Mouse (Mus musculus) CD4-positive helper T cell, adult 2 months (primary cell): ENCODE measurements at regions not wholly inside any gene's neighbourhood (a gene's known extent, or its start where the extent isn't known, plus 50 kb on each side); places are given as distances from the start of the nearest gene placed in this dataset.
A peak's percentile ranks its signal among the peaks of the same experiment; 100 is the strongest.

Experiments
- DNase-seq: peaks from one replicate; pipeline ENCODE4 v3.0.0-alpha.2; 2012; ENCODE audit warnings: low read depth, missing footprints, low spot score

DNA sequence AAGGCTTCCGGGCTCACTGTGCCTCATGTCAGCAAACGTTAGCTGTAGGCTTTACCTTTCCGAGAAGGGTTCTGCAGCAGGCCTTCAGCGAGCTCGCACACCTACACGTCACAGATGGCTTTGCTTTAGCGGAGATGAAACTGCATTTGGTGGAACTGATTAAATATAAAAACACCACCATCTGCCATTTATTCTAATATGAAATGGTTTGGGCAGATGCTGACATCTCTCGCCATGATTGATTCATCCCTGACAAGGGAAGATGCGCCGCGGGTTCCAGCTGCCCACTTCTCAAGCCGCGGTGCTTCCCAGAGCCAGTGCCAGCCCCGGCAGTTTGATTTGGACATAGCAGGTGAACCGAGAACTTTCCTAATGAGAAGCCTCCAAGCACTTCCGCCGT lies 247.4 kb upstream of the Id2 start:
- no peak for DNase-seq

DNA sequence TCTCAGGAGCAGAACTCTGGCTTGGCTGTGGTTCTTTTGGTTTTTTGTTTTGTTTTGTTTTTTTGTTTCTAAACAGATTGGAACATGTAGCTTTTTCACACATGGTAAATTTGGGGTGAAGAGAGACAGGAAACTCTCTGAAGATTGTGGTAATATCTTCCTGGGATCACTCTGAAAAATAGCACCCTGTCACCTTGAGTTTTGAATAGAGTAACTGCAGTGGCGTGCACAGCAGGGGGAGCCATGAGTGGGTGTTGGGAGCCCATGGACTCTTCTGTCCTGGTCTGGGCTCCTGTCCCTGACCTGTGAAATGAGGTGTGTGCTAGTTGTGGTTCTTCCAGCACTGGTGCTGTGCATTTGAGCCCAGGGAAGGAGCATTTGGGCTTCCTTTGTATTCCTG lies 241.8 kb upstream of the Id2 start:
- DNase-seq = peak; percentile 65

- no peak for DNase-seq
These were observed 239.0 kb upstream of the Id2 start for GRCm38 (mm10) chr12:25335930-25336329.

GRCm38 (mm10) chr12:25335069-25335468 lies 238.1 kb upstream of the Id2 start:
- peak; percentile 40 for DNase-seq

DNA sequence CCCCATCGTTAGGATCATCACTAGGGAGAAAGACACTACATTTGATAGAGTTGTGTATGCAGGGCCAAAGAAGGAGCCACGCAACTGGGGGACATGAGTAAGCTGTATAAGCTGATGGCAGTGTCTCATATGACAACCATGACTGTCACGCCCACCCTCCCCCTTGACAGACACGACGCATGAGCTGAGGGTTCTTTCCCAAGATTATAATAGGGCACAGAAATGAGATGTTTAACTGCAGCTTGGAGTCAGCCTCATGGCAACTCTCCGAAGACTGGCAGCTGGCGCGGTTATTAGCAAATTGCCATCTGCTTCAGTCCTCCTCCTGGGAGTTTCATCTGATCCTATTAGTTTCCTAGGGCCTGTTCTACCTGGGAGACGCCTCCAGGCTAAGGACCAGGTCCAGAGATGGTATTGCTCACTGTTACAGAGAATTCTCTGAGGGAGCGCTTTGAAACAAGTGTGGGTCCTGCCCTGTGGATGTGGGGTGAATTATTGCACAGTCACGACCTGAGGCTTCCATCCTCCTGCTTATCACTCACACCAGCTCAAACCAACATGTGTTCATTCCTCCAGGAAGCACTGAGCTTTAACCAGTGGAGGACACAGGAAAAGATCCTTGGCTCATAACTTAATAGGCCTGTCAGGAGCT lies 235.6 kb upstream of the Id2 start:
- no peak for DNase-seq

GRCm38 (mm10) chr12:25330004-25330708 lies 233.2 kb upstream of the Id2 start:
- DNase-seq = no peak

GRCm38 (mm10) chr12:25325901-25326300 lies 229.0 kb upstream of the Id2 start:
- DNase-seq = no peak

- no peak for DNase-seq
These were observed 226.2 kb upstream of the Id2 start for GRCm38 (mm10) chr12:25323171-25323570.

DNA sequence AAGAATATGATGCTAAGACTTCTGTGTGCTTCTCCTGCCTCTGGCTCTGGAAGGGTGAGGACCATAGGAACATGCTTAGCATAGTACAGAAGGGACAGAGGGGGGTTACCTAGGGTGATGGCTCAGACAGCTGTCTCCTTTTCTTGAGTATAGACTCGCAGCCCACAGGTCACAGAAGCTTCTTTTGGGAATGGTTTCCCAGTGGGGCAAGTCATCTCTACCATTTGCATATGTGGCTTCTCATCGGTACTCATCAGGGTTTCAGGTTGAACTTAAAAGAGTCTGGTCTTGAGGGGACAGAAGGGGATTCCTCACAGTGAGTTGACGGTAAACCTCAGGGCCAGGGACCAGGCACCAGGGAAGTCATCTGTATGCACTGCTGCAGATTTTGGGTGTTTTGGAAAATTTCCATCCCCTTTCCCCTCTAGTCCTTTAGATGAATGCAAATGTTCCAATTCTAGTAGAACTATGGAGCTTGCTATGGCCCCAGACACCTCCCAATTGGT lies 223.4 kb upstream of the Id2 start:
- no peak for DNase-seq

DNA sequence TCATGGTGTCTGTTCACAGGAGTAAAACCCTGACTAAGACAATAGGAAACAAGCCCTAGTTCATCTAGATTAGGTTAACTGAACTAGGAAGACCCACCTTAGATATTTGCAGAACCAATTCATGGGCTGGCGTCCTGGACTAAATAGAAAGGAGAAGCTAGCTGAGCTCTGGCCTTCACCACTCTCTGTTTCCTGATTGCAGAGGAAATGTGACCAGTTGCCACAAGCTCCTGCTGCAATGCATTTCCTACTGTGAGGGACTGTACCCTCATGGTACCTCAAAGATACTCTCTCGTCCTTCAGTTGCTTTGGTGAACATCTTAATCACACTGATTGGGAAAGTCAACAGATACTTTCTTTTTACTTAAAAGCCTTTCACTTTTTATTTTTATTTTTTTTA lies 222.9 kb upstream of the Id2 start:
- no peak for DNase-seq

DNA sequence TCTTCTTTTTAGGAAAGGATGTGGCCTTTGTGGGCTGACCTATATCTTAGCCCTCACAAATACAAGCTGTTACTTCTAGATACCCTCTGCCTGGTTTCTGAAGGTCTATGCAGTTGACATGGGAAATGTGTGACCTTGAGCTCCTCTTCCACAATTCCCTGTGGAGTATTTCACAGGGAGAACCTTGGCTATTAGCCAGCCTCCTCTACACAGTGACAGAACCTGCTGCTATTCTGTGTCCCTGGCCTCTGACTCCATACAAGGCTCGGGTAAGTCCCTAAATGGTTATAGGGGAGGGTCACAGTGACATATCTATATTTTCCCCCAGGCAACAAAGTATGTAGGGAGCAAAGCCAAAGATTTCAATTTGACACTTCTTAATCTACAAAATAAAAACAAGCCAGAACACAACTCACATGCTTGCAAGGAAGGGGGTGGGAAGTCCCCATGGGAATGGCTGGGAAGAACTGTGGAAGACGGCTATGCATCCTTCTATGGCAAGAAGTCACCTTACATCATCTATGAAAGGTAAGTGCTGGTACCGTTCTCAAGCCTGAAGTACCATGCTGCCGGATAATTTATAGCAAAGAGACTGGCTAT lies 221.2 kb upstream of the Id2 start:
- no peak for DNase-seq

- DNase-seq = peak; percentile 52
These were observed 219.0 kb upstream of the Id2 start for GRCm38 (mm10) chr12:25315969-25316368.

- DNase-seq = no peak
These were observed 216.3 kb upstream of the Id2 start for GRCm38 (mm10) chr12:25313212-25313611.

DNA sequence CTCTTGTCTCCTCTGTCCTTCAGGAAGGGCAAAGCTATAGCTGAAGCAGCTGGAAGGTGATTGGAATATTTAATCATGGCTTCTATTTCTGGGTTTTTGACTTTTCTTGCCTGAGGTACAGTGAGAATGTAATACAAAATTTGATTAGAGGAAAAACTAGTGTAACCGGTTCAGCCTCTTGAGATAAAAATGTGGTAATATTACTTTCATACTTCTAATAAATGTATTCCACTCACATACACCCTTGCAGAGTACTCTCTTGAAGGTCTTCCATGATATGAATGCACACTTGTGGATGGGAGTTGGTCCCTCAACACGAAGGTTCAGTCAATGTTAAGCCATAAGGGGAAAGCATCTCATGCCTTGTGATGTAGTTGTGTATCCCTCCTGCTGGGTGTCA lies 215.4 kb upstream of the Id2 start:
- no peak for DNase-seq

DNA sequence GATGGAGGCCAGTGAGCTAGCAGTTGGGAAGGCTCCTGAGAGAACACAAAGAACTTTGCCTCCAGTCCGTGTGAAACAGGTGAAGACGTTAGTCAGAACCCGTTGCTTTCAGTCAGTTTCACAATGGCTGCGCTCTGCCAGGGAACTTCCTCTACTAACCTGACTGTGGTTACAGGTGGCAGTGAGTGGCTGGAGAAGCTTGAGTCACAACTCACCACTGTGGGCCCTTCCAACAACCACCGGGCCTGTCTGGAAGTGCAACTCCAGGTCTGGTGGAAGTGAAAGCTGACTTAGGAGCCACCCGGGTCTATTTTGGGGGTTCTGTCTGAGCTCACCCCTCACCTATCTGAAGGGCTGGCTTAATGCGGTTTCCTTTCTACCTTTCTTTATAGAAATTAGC lies 214.8 kb upstream of the Id2 start:
- peak; percentile 64 for DNase-seq

DNA sequence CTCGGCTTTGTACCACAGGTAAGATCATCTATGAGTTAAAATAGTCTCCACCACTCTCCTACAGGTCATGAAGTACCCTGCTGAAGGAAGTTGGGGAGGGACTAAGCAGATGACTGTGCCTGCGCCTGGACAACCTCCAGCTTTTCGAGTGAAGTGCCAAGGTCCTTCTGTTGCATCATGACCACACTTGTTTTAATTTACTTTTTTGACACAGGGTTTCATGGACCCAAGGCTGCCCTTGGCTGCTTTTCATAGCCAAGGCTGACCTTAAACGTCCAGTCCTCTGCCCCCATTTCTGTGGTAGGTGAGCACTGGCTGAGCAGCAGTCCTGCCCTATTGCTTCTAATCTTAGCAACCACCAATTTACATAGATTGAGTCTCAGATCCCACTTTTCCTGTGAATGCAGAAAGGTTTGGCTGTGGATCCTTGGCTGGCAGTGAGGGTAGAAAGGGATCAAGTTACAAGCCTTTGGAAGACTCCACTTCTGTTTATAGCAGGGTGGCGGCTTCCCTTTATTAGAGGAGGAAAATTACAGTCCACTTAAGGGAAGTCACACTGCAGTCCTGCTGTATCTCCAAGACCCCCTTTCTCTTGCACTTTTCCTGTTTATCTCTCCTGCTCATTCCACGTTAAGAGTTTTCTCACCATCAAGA lies 213.5 kb upstream of the Id2 start:
- no peak for DNase-seq

GRCm38 (mm10) chr12:25309234-25309633 lies 212.3 kb upstream of the Id2 start:
- no peak for DNase-seq

GRCm38 (mm10) chr12:25305764-25306653 lies 209.1 kb upstream of the Id2 start:
- DNase-seq = peak; percentile 82

DNA sequence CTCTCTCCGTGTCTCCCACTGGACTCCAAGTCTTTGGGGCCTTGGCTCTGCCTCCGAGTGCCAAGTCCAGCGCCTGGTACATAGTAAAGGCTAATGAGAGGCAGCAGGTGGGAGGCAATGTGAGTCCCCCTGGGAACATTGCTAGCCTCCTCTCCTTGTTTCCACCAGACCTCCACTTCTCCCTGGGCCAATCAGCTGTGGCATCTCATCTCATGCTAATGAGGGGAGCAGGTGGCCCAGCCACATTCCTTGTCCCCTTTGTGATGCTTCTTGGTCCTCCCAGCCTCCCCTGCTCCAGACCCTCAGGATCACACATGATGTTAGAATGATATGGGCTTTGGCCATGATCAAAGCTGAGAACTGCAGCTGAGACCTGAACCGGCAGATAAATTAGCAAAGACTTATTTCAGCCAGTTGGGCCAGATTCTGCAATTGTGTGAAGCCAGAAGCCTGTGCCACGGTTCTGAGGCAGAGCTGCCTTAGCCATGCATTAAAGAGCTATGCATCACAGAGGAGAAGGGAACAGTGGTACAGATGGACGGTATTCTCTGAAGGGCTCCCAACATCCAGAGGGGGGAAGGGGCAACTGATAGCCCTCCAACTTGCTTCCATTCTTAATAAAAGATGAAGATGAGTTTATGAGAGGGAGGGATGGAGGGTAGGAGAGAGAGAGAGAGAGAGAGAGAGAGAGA lies 208.0 kb upstream of the Id2 start:
- no peak for DNase-seq

DNA sequence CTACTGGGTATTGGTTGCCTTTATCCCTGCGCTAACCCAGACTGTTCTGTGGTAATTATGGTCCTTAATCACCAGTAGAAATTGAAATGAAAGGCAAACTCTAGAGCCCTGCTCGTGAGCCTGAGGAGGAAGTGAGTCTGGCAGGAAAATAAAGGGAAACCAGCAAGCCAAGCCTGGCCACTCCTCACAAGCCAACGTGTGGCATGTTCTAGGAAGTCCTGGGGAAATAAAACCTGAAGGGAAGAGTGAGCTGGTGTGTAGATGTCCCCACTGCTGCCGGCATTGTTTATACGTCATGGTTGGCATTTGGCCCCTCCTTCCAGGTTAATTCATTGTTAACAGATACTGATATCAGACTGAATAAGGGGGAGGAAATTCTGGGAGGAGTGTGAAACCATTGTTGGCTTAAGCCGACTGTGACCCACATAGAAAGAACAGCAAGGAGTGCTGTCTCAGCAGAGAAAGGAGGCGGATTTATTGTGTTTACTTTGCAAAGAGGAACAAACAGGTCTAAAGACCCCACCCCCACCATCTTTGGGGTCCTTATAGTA lies 206.6 kb upstream of the Id2 start:
- no peak for DNase-seq
